Mouse (Mus musculus): ENCODE data around the gene Lcn3.

GRCm38 (mm10) chr2:25775991-25776390 lies 10.6 kb downstream of the Lcn3 start:
- TF ChIP-seq CTCF (IDR thresholded peaks at IDR 0.05; ENCODE audit: low read depth) (no peak), EP300 (optimal IDR thresholded peaks at IDR 0.05) (no peak)

Measured in stomach, postnatal 0 days (tissue).